Mouse (Mus musculus) layer of hippocampus, postnatal 14 days (tissue): Measurements from ENCODE around the gene Rps28. TPM values are rescaled to one million over a fixed set of nuclear protein-coding genes. Genes with fewer than 3 reads are reported as not detected.

Experiments used
- DNase-seq, 2 experiments: peaks; one replicate each; pipeline ENCODE4 v3.0.0; 2021 to 2022; ENCODE audit warnings: low spot score in 2 of 2, mixed read lengths in 1 of 2
- total RNA-seq, 2 experiments: library from RNA; stranded (reverse); gene quantifications; 2 replicates each; pipeline ENCODE4 v1.2.3; 2021

Rps28 gene
- total RNA-seq, 2 experiments from 2014 or later, result 776 to 830 TPM

DNA sequence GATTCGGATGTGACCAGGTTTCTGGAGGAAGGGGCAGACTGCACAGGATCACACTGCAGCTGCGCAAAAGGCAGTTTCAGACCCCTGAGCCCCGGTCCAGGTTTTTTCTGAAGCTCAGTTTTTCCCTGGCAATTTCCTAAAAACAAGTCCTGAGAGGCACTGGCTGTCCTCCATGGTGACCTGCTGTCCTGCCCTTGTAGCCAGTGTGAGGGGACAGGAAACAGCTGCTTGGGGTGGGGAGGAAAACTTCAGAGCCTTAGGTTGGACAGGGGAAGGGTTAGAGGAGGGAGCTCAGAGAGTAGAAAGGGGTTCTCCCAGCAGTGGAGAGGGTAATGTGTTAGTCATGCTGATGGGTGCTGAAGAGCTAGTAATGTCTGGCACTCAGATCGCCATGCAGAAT is 11.4 kb downstream of the Rps28 start:
- no peak for DNase-seq

DNA sequence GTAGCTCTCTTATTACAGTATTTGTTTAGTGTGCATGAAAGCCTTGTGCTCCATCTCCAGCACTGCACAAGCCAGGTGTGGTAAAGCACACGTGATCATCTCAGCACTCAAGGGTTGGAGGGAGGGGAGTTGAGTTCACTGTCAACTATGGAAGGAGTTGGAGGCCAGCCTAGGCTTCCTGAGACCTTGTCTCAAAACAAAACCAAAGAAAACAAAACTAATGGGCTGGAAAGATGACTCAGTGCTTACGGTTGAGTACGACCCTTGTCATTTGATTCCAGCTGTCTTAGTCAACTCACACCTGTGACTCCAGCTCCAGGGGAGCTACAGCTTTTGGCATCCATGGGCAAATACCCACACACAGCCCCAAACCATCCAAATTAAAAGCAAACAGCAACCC is 11.9 kb downstream of the Rps28 start:
- DNase-seq, result no peak

DNA sequence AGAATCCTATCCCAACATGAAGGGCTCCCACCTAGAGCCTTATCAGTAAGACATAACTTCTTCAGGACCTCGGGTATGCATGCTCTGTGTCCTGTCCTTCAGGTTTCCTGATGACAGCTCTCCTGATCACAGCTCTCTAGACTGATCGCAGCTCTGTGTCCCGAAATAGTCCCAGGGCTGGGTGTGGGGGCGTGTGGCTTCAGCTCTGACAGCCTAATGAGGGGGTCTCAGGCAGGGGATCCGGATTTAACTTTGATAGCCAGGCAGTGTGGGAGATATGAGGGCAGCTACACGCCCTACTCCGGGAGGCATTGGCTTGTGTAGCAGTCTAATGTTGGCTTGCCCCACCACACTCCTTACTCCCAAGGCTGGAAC is 13.2 kb downstream of the Rps28 start:
- no peak for DNase-seq

DNA sequence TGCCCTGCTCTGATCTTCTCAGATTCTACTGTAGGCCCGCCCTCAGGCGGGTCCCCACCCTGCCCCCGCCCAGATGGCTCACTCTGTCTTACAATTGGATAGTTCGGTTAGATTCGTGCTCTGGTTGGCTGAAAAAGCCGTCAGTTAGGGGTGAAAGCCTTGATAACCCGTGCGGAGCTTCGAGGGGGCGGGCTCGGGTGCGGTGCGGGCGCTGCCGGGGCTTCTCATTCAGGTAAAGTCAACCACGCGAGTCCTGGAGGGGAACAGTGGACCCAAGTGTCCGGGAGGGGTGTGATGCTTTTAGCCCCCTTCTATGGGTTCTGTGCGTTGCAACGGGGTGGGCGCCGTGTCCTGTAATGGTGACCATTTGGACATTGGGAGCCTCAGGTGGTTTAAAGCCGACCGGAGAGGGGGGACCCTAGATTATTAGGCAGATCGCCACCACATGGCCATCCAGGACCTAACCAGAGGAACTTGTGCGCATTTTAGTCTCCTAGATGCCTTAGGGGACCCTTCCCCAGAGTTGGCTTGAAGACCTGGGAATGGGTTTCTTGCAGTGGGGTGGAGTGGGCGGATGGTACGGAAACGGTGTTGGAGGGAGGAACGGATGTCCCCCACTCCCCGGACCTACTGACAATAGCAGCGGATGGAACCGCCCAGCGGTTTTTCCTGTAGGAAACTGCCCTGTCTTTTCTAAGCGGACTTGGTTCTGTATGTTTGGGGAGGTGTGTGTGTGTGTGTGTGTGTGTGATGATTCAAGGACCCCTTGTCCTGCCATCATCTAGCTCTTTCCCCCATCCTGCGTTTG is 13.8 kb downstream of the Rps28 start, which contains the start of gene Kank3:
Gene Kank3, plus strand, starts transcription at position 186 of the 808 bp plus-strand sequence.
- peak; percentile 95 to 96 for DNase-seq

DNA sequence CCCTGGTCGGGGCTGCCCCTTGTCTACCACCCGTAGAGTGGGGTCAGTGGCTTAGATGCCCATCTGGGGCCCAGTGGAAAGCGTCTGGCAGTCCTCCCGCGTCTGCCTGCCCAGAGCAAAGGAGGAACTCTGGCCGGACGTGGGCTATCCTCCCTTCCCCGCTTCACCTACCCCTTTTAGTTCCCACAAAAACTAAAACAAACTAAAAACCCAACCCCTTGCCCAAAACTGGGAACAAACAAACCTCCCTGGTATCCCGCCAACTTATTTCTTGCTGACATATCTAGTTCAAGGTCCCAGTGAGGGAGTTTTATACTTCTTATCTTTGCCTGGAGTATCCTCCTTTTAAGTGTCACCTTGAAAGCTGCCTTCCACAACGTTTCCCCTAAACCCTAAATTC is 16.2 kb downstream of the Rps28 start:
- no peak for DNase-seq

DNA sequence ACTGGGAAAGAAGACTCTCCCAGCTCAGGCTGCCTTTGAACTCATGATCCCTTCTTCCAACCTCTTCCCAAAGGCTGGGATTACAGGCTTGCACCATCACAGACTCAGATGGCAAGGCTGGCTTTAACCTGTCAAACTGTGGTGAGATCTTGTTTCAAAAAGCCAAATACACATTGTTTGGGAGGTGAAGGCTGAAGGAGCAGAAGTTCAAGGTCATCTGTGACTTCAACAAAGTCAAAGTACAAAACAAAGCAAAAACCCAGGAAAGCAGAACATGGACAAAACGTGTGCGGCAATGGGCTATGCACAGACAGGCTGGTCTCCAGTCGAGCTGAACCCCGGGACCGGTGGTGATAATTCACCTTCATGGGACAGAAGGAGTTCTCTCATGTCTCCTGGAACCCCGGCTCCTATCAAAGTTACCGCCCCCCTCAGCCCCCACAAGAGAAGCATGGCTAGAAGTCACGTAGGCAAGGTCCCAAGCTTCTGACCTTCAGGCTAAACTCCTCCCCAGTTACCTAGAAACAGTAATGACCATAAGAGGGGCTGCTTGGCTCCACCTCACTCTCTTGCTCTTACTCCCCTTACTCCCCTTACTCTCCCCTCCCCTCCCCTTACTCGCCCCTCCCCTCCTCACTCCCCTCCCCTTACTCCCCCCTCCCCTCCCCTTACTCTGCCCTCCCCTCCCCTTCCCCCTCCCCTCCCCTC is 17.0 kb downstream of the Rps28 start:
- no peak for DNase-seq

DNA sequence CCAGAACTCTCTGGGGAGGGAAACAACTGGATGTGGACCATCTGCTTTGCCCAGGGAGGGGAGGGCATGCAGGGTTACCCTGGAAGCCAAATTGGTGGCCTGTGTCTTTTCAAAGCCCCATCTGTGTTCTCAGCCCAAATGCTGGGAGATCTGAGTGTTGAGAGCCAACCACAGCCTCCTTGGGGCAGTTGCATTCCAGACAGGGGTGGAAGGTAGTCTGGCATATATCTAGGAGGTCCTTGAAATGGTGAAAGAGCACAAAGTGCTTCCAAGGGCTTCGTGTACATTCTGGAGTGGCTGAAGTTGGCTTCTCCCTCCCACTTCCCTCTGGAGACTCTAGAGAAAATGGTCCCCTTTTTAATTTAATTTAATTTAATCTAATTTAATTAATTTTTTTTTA is 19.6 kb downstream of the Rps28 start:
- DNase-seq, result no peak

DNA sequence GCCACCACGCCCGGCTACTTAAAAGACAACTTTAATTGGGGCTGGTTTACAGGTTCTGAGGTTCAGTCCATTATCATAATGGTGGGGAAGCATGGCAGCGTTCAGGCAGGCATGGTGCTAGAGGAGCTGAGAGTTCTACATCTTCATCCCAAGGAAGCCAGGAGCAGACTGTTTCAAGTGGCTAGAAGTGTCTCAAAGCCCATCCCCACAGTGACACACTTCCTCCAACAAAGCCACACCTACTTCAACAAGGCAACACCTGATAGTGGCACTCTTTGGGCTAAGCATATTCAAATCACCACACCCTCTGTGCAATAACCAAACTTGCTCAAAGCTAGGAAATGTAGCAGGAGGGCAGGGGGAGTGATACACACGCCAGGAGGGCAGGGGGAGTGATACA is 20.2 kb downstream of the Rps28 start:
- DNase-seq, result no peak

DNA sequence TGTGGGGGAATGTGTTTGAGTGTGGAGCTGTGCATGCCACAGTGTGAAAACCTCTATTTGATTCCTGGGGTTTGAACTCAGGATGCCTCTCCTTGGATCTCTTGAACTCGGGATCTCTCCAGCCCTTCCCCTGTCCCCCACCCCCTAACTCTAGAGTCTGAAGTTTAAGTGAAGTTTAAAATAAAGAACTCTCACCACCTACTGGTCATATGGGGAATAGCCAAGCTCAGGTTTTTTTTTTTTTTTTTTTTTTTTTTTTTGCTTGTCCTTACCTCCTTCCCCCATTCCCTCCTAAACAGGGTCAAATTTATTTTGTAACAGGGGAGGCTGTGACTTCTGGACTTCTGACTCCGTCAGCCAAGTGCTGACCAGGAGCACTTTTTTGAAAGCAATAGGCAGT is 22.1 kb downstream of the Rps28 start:
- no peak for DNase-seq

DNA sequence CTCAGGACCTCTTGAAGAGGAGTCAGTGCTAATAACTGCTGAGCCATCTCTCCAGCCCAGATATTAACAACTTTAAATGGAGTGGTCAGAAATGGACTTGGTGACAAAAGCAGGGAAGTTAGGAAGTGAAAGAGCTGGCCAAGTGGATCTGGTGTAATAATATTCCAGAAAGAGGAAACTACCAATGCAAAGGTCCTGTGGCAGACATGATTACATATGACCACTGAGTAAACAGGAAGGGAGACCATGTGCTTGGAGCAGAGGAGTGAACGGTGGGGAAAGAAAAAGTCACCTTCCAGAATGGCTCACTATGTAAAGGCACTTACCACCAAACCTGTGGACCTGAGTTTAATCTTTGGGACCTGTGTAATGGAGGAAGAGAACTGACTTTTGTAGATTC is 25.1 kb downstream of the Rps28 start:
- DNase-seq, result no peak

DNA sequence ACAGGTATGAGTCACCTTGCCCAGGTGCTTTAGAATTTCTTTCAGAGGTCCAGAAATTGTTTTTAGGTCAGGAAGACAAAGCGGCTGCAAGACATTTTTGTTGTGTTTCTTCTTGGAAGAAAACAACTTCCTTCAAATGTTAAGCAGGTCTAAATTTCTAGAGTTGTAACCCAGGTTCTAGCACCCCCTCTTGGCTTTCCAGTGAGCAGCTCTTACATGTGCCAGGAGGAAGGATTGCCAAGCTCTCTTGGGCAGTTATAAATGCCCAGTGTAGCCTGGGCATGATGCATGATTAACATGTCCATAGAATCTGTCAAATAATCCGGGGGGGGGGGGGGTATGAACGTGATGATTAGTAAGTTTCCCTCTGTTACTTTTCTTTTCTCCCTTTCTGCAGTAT is 26.1 kb downstream of the Rps28 start:
- DNase-seq, result no peak

DNA sequence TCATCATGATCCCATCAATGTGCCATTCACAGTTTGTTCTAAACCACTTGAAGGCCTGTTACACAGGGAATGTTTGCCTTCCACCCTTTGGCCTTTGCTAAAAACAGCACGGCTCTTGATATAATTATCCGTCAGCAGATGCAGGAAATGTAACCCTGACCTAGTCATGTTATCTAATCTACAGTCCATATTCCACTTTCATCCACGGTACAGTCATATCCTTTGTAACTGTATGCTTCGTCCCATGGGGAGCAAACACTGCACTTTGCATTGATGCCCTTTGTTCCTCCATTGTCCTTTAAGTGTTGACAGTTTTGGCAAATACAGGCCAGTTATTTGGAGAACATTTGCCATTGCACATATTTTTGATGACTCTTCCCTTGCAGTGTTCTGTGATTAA is 35.6 kb downstream of the Rps28 start:
- no peak for DNase-seq

DNA sequence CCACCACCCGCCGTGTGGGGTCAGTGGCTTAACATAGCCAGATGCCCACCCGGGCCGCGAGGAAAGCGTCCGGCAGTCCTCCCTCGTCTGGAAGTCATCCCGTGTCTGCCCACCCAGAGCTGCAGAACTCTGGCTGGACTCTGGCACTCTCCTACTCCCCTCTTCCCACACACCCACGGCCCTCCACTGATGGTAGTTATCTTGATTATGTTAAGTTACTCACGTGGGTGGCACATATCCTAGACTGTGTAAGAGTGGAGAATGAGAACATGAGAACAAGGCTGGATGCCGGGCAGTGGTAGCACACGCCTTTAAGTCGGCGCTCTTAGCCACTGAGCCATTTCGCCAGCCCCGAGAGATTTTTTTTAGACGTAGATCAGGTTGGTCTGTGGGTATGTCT is 38.0 kb downstream of the Rps28 start:
- no peak for DNase-seq

DNA sequence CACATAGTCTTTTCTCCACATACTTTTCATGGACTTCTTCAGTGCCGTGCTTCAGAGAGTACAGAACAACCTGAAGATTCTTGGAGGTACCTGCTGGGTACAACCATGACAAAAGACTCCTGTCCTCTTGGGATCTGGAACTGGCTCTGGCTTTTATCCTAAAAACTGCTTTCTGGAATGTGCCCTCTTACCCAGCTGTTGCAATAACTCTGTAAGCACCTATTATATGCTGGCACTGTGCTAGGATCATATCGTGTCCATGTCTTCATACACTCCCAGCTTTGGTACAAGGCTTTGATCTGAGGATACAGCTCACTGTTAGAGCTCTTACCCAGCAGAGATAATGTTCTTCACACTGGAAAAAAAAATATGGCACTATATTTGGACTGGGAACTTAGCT is 39.4 kb downstream of the Rps28 start:
- no peak for DNase-seq

DNA sequence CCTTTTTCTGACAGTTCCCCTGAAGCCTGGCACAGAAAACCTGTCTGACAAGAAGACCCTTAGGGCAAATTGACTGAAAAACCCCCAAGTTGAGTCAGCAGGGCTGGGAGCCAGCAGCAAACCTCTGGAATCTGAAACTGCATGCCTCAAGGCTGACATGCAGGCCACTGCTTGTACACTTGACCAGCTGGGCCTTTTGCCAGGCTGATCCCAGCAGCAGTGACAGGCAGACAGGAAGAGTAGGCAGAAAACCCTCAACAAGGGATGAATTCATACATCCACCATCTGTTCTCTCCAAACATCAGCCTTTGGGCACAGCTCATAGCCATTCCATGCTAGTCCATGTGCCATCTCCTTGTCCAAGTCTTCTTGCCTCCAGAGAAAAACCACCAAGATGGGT is 41.0 kb downstream of the Rps28 start:
- no peak for DNase-seq

DNA sequence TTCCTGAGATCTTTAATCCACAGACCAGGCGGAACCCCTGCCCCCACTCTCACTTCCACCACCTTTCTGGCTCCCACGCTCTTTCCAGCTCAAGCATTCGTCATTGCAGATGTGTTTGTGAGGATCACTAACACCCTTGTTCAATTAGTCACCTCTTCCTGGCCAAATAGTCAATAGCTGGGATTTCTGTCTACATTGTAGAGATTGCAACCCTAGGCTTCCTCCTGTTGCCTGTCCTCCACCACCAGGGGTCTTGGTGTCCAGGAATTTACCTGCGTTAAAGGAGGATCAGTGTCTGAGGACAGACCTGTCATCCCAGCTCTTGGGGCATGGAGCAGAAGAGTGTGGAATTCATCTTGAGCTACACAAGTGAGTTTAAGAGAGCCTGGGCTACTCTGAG is 42.3 kb downstream of the Rps28 start:
- DNase-seq, result no peak

DNA sequence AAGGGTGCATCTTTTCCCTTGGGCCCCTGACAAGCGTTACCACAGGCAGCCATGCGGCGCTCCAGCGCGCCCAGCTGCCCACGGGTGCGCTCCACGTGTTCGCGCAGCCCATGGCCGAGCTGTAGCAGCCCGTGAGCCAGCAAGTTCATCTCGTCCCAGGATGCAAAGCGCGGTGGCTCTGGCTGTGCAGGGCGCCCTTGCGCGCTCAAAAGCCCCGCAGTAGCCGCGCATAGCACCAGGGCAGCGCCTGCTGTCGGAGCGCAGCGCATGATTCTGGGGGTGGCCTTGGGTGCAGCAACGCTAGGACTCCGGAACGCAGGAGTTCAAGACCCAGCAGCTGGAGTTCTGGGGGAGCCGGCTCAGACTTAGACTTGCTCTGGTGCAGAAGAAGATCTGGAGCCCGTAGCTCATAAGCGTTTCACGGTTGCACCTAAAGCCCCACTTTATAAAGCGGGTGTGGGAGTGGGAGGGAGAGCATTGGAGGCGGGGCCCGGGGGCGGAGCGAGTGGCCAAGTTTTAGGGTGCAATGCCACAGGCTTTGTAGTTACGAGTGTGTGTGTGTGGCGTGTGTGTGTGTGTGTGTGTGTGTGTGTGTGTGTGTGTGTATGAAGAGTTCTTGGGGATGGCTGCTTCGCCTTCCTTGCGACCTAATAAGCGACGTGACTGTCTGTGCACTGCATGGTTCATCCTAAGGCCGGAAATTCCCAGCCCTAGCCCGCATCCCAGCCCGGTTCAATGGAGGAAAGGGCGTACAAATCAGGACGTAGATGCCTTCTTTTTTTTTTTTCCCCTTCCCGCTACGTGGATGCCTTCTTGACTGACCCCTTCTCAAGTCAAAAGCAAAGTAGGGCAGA is 43.0 kb downstream of the Rps28 start, which contains the start of gene Angptl4:
Gene Angptl4, minus strand, starts transcription at position 707 of the 854 bp plus-strand sequence.
- peak; percentile 43 to 49 for DNase-seq

DNA sequence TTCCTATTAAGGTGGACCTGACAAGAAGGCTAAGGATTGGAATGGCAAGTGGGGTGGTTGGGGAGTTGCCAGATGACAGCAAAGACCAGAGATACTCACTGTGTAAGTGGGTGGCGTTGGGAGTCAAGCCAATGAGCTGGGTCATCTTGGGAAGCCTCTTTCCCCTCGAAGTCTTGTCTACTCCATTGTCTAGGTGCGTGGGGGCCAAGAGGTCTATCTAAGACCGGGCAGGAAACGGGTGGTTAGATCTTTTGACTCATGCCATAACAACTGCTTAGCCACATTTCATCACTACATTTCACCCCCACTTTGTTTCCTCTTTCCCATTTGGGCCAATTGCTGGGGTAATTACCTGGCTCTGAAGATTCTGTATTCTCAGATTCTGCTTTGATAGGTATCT is 43.9 kb downstream of the Rps28 start:
- DNase-seq, result no peak

DNA sequence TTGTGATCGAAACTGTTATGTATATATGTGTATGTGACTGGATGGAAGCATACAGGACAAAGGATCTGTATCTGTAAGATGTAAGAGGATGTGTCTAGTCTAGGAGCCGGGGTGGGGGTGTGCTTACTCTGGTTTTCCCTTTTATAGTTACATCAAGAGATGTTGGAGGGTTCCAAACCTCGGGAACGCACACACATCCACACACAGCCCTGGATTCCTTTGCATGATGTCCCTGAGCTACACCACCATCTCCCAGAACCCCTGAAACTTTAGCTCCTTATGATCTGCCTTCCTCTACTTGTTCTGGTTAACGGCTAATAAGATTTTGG is 44.4 kb downstream of the Rps28 start:
- DNase-seq, result no peak

DNA sequence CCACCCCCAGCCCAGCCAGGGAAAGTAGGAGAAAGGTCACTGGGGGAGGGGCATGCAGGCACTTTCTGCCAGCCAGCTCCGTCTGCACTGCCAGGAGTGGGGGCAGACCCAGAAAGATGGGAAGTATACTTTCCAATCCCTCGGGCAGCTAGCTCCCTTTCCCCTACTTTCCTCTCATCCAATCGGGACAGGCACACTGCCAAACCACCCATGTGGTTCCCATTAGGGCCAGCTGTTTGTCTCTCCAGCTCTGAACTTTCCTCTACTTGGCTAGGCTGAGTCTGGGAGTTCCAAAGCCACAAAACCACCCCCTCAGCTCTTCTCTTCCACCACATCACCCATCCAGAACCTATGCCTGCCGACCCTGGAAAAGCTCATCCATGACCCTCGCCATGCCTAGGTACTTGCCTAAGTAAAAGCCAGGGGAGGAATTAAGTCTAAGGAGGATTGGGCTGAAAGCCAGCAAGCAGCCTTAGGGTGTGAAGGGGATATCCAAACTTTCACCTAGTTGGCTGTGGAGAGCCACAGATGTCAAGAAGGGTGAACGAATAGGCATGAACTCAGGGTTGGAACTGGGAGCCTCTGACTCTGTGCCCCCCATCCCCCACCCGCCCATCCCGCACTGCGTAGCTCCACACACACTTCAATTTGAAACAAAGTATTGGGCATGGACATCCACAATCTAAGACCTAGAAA is 44.9 kb downstream of the Rps28 start:
- peak; percentile 86 to 94 for DNase-seq

DNA sequence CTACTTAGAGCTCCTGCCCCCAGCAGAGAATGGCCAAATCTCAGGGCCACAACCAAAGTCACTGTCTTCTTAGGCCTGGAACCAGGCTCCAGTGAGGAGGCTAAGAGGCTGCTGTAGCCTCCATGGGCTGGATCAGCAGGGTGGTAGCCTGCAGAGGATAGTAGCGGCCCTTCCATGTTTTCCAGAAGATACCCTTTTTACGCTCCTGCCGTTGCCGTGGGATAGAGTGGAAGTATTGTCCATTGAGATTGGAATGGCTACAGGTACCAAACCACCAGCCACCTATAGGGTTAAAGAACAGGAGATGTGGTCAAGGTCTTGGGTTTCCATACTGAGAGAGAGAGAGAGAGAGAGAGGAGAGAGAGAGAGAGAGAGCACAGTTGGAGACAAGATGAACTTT is 49.1 kb downstream of the Rps28 start:
- DNase-seq, result no peak
